ENCODE assay signal across 14 mouse cellular contexts in the genomic region with DNA sequence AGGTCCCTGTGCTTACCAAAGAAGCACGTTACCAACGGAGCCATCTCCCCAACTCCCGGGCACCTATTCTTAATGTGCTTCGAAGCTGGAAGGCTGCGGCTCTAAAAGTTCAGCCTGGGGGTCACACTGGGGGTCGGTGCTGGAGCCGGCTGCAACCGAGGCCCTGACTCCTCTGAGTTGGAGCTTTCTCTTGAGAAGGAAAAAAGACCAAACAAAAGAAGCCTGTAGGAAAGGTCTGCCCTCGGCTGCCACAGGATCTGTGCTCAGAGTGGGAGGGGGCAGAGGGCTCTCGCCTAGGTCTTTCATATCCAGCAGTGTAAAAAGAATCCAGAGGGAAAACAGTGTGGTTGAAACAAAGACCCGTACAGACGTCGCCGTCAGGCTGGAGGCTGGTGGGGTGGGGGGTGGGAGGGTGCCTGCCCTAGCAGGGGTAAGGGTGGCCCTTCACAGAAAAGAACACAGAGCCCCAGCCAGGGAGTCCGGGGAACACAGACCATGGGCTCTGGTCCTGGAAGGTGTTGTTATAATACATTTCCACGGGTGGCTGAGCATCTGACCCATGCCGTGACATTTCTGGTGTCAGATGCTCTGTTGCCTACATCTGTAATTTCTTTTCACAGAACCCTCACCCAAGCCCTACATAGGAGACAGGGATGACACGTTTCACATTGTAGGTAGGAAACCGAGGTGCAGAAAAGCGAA. TPM values are rescaled to one million over a fixed set of nuclear protein-coding genes. Genes with fewer than 3 reads are reported as not detected.
DNase-seq lines count a peak whose midpoint lies in the region; ATAC-seq lines count a peak whose summit lies in the region.
"Had no signal": no experiment of that assay in that cellular context is flagged by ENCODE, and none has a peak within 500 bp of the region (broad histone marks: within the 10 kb centered on the region; RNA-seq: fewer than 3 reads in every experiment).

No protein-coding gene starts in this region.

- H3K9ac ChIP-seq in hindbrain, embryonic 14.5 days = no peak overlapping the region
- H3K9ac ChIP-seq in embryonic facial prominence, embryonic 14.5 days (ENCODE audit: low read depth, low read length) = peak overlapping the region; percentile 23; the same call in 1 of the 2 replicates
- H3K9ac ChIP-seq: heart, embryonic 12.5 days had no signal

- ATAC-seq in hindbrain, embryonic 14.5 days (ENCODE audit: low FRiP score) = no peak
- ATAC-seq in embryonic facial prominence, embryonic 14.5 days (ENCODE audit: low read depth) = 0 out of 2 replicates have a peak, but pooled peaks have one; percentile 16

- H3K9me3 ChIP-seq in hindbrain, embryonic 10.5 days = peaks cover 9% of the 10 kb centered on the region; the same call in 1 of the 2 replicates
- no peaks in the 10 kb centered on the region for H3K9me3 ChIP-seq in hindbrain, embryonic 14.5 days (ENCODE audit: control insufficient read depth, low read length)
- H3K9me3 ChIP-seq in embryonic facial prominence, embryonic 14.5 days (ENCODE audit: control insufficient read depth, low read length) = no peaks in the 10 kb centered on the region
- H3K9me3 ChIP-seq: heart, embryonic 12.5 days had no signal

- peaks cover 64% of the 10 kb centered on the region for H3K36me3 ChIP-seq in hindbrain, embryonic 10.5 days
- 0 out of 2 replicates have a peak, but pooled peaks cover 5% of the 10 kb centered on the region for H3K36me3 ChIP-seq in hindbrain, embryonic 14.5 days (replicated peaks; ENCODE audit: control insufficient read depth, insufficient read depth)
- H3K36me3 ChIP-seq in embryonic facial prominence, embryonic 14.5 days (ENCODE audit: control insufficient read depth, insufficient read depth, low read length) = 0 out of 2 replicates have a peak, but pooled peaks cover 7% of the 10 kb centered on the region

- WGBS in hindbrain, embryonic 10.5 days = 9% methylated on average over 20 of the region's 20 CpGs
- 10% methylated on average over 20 of the region's 20 CpGs for WGBS in hindbrain, embryonic 14.5 days
- 20% methylated on average over 20 of the region's 20 CpGs for WGBS in embryonic facial prominence, embryonic 14.5 days

- H3K27me3 ChIP-seq in hindbrain, embryonic 10.5 days (ENCODE audit: insufficient read depth, poor library complexity, severe bottlenecking) = peaks cover 13% of the 10 kb centered on the region
- H3K27me3 ChIP-seq in hindbrain, embryonic 14.5 days (ENCODE audit: control insufficient read depth, insufficient read depth, low read length) = no peaks in the 10 kb centered on the region
- H3K27me3 ChIP-seq in embryonic facial prominence, embryonic 14.5 days (replicated peaks; ENCODE audit: control insufficient read depth, insufficient read depth, low read length) = no peaks in the 10 kb centered on the region
- H3K27me3 ChIP-seq: heart, embryonic 12.5 days had no signal

- peak overlapping the region; percentile 26 for H3K4me3 ChIP-seq in hindbrain, embryonic 10.5 days
- no peak overlapping the region for H3K4me3 ChIP-seq in hindbrain, embryonic 14.5 days (replicated peaks; ENCODE audit: low read length)
- no peak overlapping the region for H3K4me3 ChIP-seq in embryonic facial prominence, embryonic 14.5 days (ENCODE audit: low read depth, low read length)
- H3K4me3 ChIP-seq: heart, embryonic 12.5 days had no signal

- DNase-seq in hindbrain, embryonic 10.5 days (ENCODE audit: low spot score) = peak; percentile 77
- no peak for DNase-seq in hindbrain, embryonic 14.5 days (ENCODE audit: low spot score)
- peak; percentile 72 for DNase-seq in embryo, embryonic 10 days (ENCODE audit: low spot score)
- no peak for DNase-seq in embryonic facial prominence, embryonic 14.5 days (ENCODE audit: low spot score)
- DNase-seq in mesoderm, embryonic 11.5 days (ENCODE audit: low read depth, low spot score) = peak; percentile 28
- no peak for DNase-seq in frontal cortex, postnatal 25 days (ENCODE audit: low spot score in 2 of 2)
- no peak for DNase-seq in adrenal gland, adult (ENCODE audit: inconsistent age in 2 of 2, low spot score in 1 of 2)
- no peak for DNase-seq in frontal cortex, postnatal 36 days (ENCODE audit: low spot score in 2 of 2)
- DNase-seq: adrenal gland, adult 8-10 months; cerebellum, adult 9-11 months; gastrocnemius, postnatal 25 days; heart, postnatal 4 days; kidney, adult 11 months had no signal

- no peak overlapping the region for H3K4me2 ChIP-seq in hindbrain, embryonic 14.5 days (replicated peaks)
- H3K4me2 ChIP-seq in embryonic facial prominence, embryonic 14.5 days (ENCODE audit: low read depth, low read length) = no peak overlapping the region
- H3K4me2 ChIP-seq: heart, embryonic 12.5 days had no signal

- H3K4me1 ChIP-seq in hindbrain, embryonic 10.5 days (replicated peaks) = peaks cover 77% of the 10 kb centered on the region
- peaks cover 29% of the 10 kb centered on the region for H3K4me1 ChIP-seq in hindbrain, embryonic 14.5 days (replicated peaks; ENCODE audit: control insufficient read depth, insufficient read depth, low read length)
- peaks cover 52% of the 10 kb centered on the region for H3K4me1 ChIP-seq in embryonic facial prominence, embryonic 14.5 days (ENCODE audit: control insufficient read depth, insufficient read depth, low read length)

- peak overlapping the region; percentile 81 for H3K27ac ChIP-seq in hindbrain, embryonic 10.5 days
- no peak overlapping the region for H3K27ac ChIP-seq in hindbrain, embryonic 14.5 days
- H3K27ac ChIP-seq in embryonic facial prominence, embryonic 14.5 days (replicated peaks; ENCODE audit: low read depth, low read length) = no peak overlapping the region

RNA-seq across cellular contexts. Expression of a gene that starts 25.5 kb away (rescaled TPM):
- 62.6 and 70.5 TPM in 2 replicates for polyA plus RNA-seq in hindbrain, embryonic 10.5 days (2016; fragmentation: Nextera tagmentation; extraction: Ambion mirVana)
- polyA plus RNA-seq in hindbrain, embryonic 14.5 days (2014; fragmentation: Nextera tagmentation; extraction: Ambion mirVana) = 10.4 and 12.7 TPM in 2 replicates
- 12.6 and 17.3 TPM in 2 replicates for polyA plus RNA-seq in embryonic facial prominence, embryonic 14.5 days (2014; fragmentation: Nextera tagmentation; extraction: Ambion mirVana)

Comparison
In these comparisons a context has a peak if more than half of its experiments do, and no peak if none do; other contexts are left out.
1. DNase-seq: peak in hindbrain, embryonic 10.5 days (single experiment), embryo, embryonic 10 days (single experiment) and mesoderm, embryonic 11.5 days (single experiment); none in hindbrain, embryonic 14.5 days (single experiment), embryonic facial prominence, embryonic 14.5 days (single experiment), frontal cortex, postnatal 25 days (0 of 2), adrenal gland, adult (0 of 2) and frontal cortex, postnatal 36 days (0 of 2).